Mouse (Mus musculus): ENCODE results near the gene Gm32742. TPM values are rescaled to one million over a fixed set of nuclear protein-coding genes. Genes with fewer than 3 reads are reported as not detected.

Gm32742 gene
- total RNA-seq, 1 experiment from 2014 or later = 0.25 TPM

DNA sequence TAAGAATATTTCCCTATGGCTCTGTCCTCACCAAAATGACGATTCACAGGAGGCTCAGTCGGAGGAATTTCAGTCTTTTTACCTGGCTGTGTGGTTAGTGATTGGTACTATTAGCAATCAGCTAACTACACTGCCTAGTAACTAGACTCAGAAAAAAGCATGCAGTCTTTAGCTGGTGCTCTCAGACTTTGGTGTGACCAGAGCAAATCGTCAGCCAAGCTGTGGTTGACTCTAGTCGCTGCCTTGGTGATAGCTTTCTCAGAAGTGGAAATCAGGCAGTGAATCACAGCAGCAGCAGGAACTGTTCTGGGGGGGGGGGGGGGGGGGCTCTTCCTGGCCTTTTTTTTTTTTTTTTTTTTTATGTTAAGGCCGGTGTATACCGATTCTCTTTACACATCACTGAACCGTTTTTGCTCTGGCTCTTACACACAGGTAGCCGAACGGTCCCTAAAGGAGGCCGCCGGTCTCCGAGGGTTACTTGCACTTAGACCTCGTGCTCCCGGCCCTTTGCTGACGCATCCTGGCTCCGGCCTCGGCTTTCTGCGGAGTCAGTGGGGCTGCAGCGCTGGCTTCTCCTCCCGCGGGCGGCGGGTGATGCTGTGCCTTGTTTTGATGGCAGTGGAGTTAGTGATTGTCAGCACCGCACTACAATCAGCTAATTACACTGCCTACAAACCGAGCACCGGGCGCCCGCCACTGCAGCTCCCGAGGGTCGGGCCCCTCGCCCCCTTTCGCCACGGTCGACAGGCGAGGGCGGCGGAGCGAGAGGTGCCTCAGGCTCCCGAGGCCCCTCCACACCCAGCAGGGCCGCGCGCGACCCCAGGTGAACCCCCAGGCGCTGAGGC is 62.1 kb downstream of the Gm32742 start:
- ATAC-seq (replicated peaks in 1 of 2; ENCODE audit: insufficient read depth in 1 of 2, low FRiP score in 2 of 2, low TSS enrichment in 1 of 2, low read depth in 1 of 2, poor library complexity in 2 of 2, severe bottlenecking in 2 of 2) = peak; percentile 48 to 57; a peak in 3 of 4 replicates

- peak; percentile 43 to 52; a peak in 3 of 4 replicates for ATAC-seq (replicated peaks in 1 of 2; ENCODE audit: insufficient read depth in 1 of 2, low FRiP score in 2 of 2, low TSS enrichment in 1 of 2, low read depth in 1 of 2, poor library complexity in 2 of 2, severe bottlenecking in 2 of 2)
Measured at GRCm38 (mm10) chr9:51101756-51102425, 63.4 kb downstream of the Gm32742 start, which contains the start of gene 4833427G06Rik. 4833427G06Rik (minus strand) TSS chr9:51102078.

GRCm38 (mm10) chr9:51096306-51096705 is 69.0 kb downstream of the Gm32742 start:
- no peak for ATAC-seq (replicated peaks in 1 of 2; ENCODE audit: insufficient read depth in 1 of 2, low FRiP score in 2 of 2, low TSS enrichment in 1 of 2, low read depth in 1 of 2, poor library complexity in 2 of 2, severe bottlenecking in 2 of 2)

GRCm38 (mm10) chr9:51093697-51094096 is 71.6 kb downstream of the Gm32742 start:
- ATAC-seq (replicated peaks in 1 of 2; ENCODE audit: insufficient read depth in 1 of 2, low FRiP score in 2 of 2, low TSS enrichment in 1 of 2, low read depth in 1 of 2, poor library complexity in 2 of 2, severe bottlenecking in 2 of 2) = no peak

DNA sequence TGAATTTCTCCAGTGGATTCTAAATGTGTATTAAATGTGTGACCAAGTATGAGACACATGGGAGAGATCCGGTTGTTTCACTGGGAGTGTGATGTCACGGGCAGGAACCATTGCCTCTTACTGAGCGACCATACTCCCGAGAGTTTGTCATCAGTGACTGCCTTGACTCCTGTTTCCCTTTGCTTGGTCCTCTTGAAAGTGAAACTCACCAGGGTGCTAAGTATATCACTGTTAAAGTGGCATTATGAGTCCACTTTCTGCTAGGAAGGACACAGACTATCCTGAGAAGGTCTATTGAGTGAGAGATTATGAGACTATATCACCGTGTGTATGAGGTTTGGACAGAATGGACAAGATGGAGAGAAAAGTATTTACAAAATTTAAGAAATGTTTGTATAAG is 83.7 kb downstream of the Gm32742 start:
- ATAC-seq (replicated peaks in 1 of 2; ENCODE audit: insufficient read depth in 1 of 2, low FRiP score in 2 of 2, low TSS enrichment in 1 of 2, low read depth in 1 of 2, poor library complexity in 2 of 2, severe bottlenecking in 2 of 2) = no peak

Other genes starting within 250 kb of the Gm32742 start
- 17.9 and 20.9 TPM in 2 replicates for gene Sik2, start 156.4 kb downstream of the Gm32742 start, total RNA-seq (2017)
- not detected in 2 replicates for gene Btg4, start 104.6 kb downstream of the Gm32742 start, total RNA-seq (2017)
- gene Layn, start 88.4 kb downstream of the Gm32742 start, total RNA-seq (2017) = 29.4 and 44.9 TPM in 2 replicates
- not detected in 2 replicates for gene 4833427G06Rik, start 63.4 kb downstream of the Gm32742 start, total RNA-seq (2017)
- 0.45 and 0.81 TPM in 2 replicates for gene Pou2af1, start 48.2 kb upstream of the Gm32742 start, total RNA-seq (2017)
- 0.75 and 5.0 TPM in 2 replicates for gene Colca2, start 113.1 kb upstream of the Gm32742 start, total RNA-seq (2017)
- gene 1810046K07Rik, start 163.4 kb upstream of the Gm32742 start, total RNA-seq (2017) = not detected in 2 replicates